Mouse (Mus musculus): Measurements from ENCODE around the gene Csf1.

Gene Csf1

GRCm38 (mm10) chr3:107759929-107760581, at the start of gene Csf1:
Gene Csf1 (minus strand): TSS chr3:107760469.
- DNase-seq: peak; percentile 28

- no peak for DNase-seq
These were observed 47.9 kb upstream of the Csf1 start for GRCm38 (mm10) chr3:107808013-107808750.

DNA sequence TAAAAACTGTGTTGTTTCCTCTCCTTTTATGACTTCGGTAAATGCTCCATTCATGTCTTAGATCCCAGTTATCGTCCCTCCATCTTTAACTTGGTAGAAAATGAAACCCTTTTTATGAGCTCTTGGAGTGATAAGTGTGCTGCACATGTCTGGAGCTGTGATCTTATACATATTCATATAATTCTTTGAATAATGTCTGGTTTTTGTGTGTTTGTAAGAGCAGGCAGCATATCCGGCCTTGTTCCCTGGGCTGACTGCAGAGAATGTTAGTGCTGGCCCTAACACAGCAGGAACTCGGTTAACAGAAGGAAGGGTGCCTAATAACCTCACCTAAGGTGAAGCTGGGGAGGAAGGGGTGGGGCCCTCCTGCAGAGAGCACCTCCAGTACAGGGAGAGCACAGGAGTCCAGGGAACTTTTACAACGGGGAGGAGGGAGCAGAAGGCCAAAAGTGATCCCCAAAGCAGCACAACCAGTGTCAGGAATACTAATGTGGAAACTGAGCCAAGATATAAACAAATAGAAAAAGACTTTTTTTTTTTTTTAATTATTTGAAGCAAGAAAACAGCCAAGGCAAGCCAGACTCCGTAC, 47.2 kb upstream of the Csf1 start:
- no peak for DNase-seq

GRCm38 (mm10) chr3:107806916-107807315, 46.6 kb upstream of the Csf1 start:
- DNase-seq: no peak

- no peak for DNase-seq
These were observed 44.5 kb upstream of the Csf1 start for GRCm38 (mm10) chr3:107804799-107805198.

GRCm38 (mm10) chr3:107802185-107802946, 42.1 kb upstream of the Csf1 start:
- DNase-seq: no peak

- no peak for DNase-seq
These were observed 38.7 kb upstream of the Csf1 start for GRCm38 (mm10) chr3:107798946-107799345.

DNA sequence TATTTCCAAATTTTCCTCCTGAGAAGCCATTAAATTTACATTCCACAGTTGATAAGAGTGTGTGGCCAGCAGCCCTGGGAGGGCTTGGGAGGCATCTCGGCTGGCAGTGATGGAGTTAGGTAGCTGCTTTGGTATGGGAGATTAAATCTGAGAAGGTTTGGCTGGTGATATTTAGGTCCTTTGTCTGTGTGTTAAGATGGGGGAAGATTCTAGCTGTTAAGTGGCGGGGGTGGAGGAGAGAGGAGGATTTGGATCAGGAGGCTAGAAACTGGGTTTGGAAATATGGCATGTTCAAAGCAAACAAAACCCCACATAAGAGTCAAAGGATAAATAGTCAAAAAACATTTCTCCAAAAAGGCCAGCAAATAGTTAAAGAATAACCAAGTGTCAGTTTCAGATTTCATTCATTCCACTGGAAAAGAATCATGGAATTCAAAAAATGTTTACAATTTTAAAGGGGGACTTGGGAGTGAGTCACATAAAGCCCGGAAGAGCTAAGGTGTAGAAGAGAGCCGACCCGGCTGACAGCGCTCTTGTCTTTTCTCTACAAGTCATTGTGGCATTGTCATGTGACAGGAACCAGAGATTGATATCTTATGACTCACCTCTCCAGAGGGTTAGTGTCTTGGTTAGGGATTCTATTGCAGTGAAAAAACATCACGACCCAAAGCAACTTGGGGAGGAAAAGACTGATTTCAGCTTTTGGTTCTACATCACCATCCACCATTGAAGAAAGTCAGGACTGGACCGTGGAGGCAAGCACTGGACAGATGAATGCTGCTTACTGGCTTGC, 36.1 kb upstream of the Csf1 start:
- no peak for DNase-seq

DNA sequence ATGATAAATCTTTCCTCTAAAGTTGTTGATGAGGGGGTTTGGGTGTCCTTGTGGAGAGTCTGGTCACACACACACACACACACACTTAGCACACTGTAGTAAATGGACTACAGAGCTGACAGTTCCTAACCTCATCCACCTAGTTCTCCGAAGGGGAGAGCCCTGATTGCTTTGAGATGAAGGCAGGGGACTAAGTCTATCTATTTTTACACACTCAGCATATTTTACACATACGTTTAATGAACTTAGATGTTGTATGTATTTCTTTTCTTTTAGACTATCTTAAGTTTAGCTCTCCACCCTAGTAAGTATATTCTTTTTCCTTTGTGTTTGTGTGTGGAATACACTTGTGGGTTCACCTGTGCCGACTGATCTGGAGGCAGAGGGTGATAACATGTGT, 34.6 kb upstream of the Csf1 start:
- DNase-seq: no peak

- no peak for DNase-seq
These were observed 33.3 kb upstream of the Csf1 start for GRCm38 (mm10) chr3:107793300-107794201.

DNA sequence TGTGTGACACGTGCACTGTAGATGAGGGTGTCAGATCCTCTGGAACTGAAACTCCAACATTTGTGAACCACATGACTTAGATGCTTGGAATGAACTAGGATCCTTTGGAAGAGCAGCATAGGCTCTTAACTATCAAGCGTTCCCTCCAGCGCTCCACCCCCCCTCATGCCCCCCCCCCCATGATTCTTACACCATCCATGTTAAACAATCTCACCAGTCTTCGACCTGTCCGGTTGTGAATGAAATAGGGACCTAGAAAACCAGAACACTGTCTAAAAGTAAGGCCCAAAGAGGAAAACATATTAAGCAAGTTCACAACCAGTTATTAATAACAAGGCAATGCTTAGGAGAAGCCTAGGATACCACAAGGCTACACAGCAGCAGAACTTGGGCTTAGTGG, 32.5 kb upstream of the Csf1 start:
- DNase-seq: no peak

DNA sequence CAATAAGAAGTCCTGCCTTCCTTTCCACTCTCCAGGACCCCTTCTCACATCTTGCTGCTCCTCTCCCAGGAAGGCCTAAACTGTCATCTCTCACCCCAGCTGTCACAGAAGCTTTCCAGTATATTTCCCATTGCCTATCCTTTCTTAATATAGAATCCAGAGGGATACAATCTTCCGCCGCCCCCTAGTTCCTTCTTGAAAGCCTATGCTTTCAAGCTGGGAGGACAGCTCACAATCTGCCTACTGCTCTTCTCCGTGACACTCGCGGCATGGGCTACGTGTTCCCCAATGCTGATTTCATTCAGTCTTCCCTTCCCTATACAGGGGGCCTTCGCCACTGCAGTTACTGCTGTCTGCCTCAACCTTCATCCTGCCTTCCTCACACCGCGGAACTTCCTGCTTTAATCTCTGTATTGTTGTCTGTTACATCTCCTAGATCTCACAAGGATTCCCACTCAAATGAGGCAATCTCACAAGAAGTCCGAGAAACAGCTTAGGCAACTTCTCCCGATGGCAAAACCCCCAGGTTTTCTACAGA, 30.6 kb upstream of the Csf1 start:
- DNase-seq: no peak

- DNase-seq: no peak
These were observed 30.0 kb upstream of the Csf1 start for GRCm38 (mm10) chr3:107790227-107790626.

DNA sequence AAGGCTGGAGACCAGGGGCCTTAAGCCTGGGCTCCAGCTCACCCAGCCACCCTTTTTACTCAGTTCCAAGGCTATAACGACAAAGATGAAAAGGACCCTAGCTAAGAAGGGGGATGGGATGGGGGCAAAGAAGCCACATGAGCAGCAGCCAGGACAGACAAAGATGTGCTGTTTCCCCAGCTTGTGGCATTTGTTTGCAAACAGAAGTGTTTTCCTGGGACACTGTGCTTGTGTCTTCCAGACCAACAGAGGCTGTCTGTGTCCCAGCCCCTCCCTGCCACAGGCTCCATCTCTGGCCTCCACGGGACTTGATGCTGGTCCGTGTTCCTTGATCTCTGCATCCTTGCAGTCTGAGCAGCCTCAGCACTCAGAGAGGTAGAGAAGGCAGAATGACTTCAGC, 28.6 kb upstream of the Csf1 start:
- no peak for DNase-seq

GRCm38 (mm10) chr3:107787613-107788501, 27.6 kb upstream of the Csf1 start:
- no peak for DNase-seq

DNA sequence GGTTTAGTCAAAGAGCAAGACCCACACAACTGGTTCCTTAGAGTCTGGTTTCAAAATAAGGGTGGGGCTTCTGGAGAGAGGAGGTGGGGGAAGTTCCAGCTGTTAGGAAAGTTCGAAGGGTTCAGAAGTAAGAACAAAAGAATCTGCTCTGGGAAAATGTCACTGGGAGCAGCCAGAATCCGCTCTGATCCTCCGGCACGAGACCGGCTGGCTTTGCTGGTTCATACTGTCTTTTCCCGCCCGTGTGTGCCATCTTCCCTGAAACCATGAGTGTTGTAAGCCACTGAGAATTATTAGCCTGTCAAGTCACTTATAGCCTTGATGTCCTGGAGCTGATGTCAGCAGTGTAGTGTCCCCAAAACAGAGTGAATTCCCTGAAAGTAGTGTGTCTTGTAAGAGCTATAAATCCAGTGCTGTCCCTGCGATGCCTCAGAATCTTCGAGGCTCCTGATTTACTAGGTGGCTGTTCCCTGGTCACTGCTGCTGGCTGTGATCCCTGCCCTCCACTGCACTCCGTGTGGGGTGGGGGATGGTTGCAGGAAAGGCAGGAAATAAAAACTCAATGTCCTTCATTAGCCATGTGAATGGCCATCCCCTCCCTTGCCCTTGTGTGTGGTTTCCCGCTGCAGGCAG, 26.8 kb upstream of the Csf1 start:
- DNase-seq: no peak

GRCm38 (mm10) chr3:107786344-107786743, 26.1 kb upstream of the Csf1 start:
- DNase-seq: no peak

DNA sequence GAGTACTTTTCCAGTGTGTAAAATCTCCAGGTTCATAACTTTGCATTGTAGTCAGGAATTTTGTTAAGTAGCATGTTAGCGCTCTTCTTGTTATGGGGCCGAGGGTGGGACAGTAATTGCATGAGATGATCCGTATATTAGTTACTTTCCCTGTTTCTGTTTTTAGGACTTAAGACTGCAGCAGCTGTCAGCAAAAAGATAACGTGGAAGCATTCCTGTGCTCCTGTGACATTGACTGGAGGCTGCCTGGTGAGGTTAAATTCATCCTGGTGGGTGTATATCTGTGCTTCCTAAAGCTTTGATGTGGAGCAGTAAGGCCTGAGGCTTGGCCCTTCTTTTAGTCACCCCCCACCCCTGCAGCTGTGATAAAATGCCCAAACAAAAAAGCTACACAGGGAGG, 25.3 kb upstream of the Csf1 start:
- DNase-seq: no peak

DNA sequence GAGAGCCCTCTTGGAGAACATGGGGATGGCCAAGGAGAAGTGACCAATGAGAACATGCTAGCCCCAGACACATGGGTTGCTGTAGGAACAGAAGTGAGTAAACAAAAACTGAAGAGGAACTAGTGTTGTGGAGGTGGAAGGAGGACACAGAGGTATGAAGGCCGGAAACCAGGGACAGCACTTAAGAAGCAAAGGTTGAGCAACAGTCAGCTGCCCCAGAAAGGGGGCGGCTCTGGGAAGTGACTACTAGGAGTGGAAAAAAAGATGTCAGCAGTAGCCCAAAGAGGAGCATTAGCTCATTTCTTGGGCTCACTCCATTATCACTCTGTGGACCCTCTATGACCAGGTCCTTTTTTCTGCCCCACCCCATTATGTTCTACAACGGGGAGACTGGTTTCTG, 23.0 kb upstream of the Csf1 start:
- DNase-seq: no peak

DNA sequence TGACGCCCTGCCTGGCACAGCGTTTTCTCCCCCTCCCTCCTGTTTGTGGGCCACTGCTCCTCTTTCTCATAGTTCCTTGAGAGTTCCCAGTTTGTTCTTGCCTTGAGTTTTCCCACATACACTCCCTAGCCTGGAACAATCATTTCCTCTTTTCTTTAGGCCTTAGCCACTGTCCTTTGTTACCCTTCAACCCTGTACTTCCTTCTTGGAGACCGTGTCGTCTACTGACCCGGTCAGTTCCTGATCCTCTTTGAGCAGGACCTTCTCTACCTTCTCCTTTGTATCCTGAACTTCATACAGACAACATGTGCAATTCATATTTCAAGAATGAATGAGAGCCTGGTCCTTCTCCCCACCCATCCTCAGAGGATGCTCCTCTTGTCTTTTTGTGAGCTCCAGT, 21.0 kb upstream of the Csf1 start:
- no peak for DNase-seq

All from thymus, adult 18-20 months (tissue).